Mouse (Mus musculus): Measurements from ENCODE around the gene Nup210l. TPM values are rescaled to one million over a fixed set of nuclear protein-coding genes. Genes with fewer than 3 reads are reported as not detected.
"Not testable (repeated sequence)": the region's sequence is repeated elsewhere in the genome, so short reads cannot be mapped to it uniquely, and the experiment has no call there.

Gene Nup210l
- polyA plus RNA-seq, 1 experiment = 0.56 TPM

- 86% methylated on average over 6 of the region's 6 CpGs for WGBS
- Histone ChIP-seq H3K27ac (ENCODE audit: insufficient read depth, low read length) (no peak overlapping the region), H3K4me3 (ENCODE audit: extremely low read depth, insufficient read depth, insufficient read length) (no peak overlapping the region), H3K36me3 (ENCODE audit: control insufficient read depth, insufficient read depth, low read length) (peaks cover 7% of the 10 kb centered on the region), H3K4me1 (ENCODE audit: control insufficient read depth, insufficient read depth, insufficient read length) (peaks cover 9% of the 10 kb centered on the region; the same call in 1 of the 2 replicates), H3K27me3 (ENCODE audit: control insufficient read depth, insufficient read depth, low read length) (no peaks in the 10 kb centered on the region)
- no peak for DNase-seq (ENCODE audit: low read depth in 1 of 2, low spot score in 2 of 2)
- TF ChIP-seq CTCF (IDR thresholded peaks at IDR 0.05; ENCODE audit: extremely low read depth, insufficient read depth, insufficient read length, insufficient replicate concordance) = no peak
- TF ChIP-seq POLR2A (IDR thresholded peaks at IDR 0.05; ENCODE audit: low read depth, low read length) = no peak
Measured at GRCm38 (mm10) chr3:90250791-90251190, 146.9 kb downstream of the Nup210l start.

GRCm38 (mm10) chr3:90251731-90252226 lies 147.8 kb downstream of the Nup210l start:
- H3K4me3 ChIP-seq (ENCODE audit: extremely low read depth, insufficient read depth, insufficient read length); H3K27ac ChIP-seq (ENCODE audit: insufficient read depth, low read length); H3K36me3 ChIP-seq (ENCODE audit: control insufficient read depth, insufficient read depth, low read length); DNase-seq (ENCODE audit: low read depth in 1 of 2, low spot score in 2 of 2); H3K27me3 ChIP-seq (ENCODE audit: control insufficient read depth, insufficient read depth, low read length): not testable (repeated sequence)
- peaks cover 11% of the 10 kb centered on the region; the same call in 1 of the 2 replicates for H3K4me1 ChIP-seq (ENCODE audit: control insufficient read depth, insufficient read depth, insufficient read length)
- 94% methylated on average over 9 of the region's 12 CpGs for WGBS

GRCm38 (mm10) chr3:90252659-90253058 lies 148.7 kb downstream of the Nup210l start:
- H3K4me1 ChIP-seq (ENCODE audit: control insufficient read depth, insufficient read depth, insufficient read length); DNase-seq (ENCODE audit: low read depth in 1 of 2, low spot score in 2 of 2); H3K27ac ChIP-seq (ENCODE audit: insufficient read depth, low read length); H3K4me3 ChIP-seq (ENCODE audit: extremely low read depth, insufficient read depth, insufficient read length); H3K27me3 ChIP-seq (ENCODE audit: control insufficient read depth, insufficient read depth, low read length): not testable (repeated sequence)
- H3K36me3 ChIP-seq (ENCODE audit: control insufficient read depth, insufficient read depth, low read length) = peaks cover 12% of the 10 kb centered on the region
- WGBS = 81% methylated on average over 2 of the region's 2 CpGs

DNA sequence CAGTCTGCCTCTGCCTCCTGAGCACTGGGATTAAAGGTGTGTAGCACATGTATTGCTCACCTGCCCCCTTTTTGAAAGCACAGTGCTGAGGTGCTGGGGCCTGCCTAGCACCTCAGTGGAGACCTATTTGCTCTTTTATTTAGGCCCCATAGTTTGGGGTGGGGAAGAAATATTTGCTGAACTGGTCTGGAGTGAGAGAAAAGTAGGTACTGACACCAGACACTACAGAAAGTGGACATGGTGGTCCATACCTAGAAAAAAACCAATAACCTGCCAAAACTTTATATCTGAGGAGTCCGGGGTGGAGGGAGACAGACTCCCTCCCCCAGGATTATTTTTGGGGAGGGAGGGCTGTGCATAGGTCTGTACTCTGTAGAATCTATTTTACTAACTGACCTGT lies 149.2 kb downstream of the Nup210l start:
- H3K27ac ChIP-seq (ENCODE audit: insufficient read depth, low read length); H3K4me1 ChIP-seq (ENCODE audit: control insufficient read depth, insufficient read depth, insufficient read length); H3K27me3 ChIP-seq (ENCODE audit: control insufficient read depth, insufficient read depth, low read length); H3K4me3 ChIP-seq (ENCODE audit: extremely low read depth, insufficient read depth, insufficient read length); DNase-seq (ENCODE audit: low read depth in 1 of 2, low spot score in 2 of 2): not testable (repeated sequence)
- WGBS = 65% methylated on average over 1 of the region's 1 CpGs
- peaks cover 15% of the 10 kb centered on the region for H3K36me3 ChIP-seq (ENCODE audit: control insufficient read depth, insufficient read depth, low read length)

GRCm38 (mm10) chr3:90253653-90254418 lies 149.9 kb downstream of the Nup210l start, which contains the start of gene Crtc2:
TSS of gene Crtc2 (plus strand) at chr3:90254163.
- peak within 1 kb of the TSS; percentile 87 for H3K4me3 ChIP-seq (ENCODE audit: extremely low read depth, insufficient read depth, insufficient read length)
- TF ChIP-seq CTCF (IDR thresholded peaks at IDR 0.05; ENCODE audit: extremely low read depth, insufficient read depth, insufficient read length, insufficient replicate concordance) = no peak
- TF ChIP-seq POLR2A (IDR thresholded peaks at IDR 0.05; ENCODE audit: low read depth, low read length) = peak; percentile 46; the same call in 1 of the 2 replicates
- DNase-seq (ENCODE audit: low read depth in 1 of 2, low spot score in 2 of 2) = peak; percentile 84 to 95
- peaks cover 19% of the 10 kb centered on the region for H3K36me3 ChIP-seq (ENCODE audit: control insufficient read depth, insufficient read depth, low read length)
- H3K27ac ChIP-seq (ENCODE audit: insufficient read depth, low read length) = peak within 1 kb of the TSS; percentile 92
- H3K27me3 ChIP-seq (ENCODE audit: control insufficient read depth, insufficient read depth, low read length) = no peaks in the 10 kb centered on the region
- WGBS = 2% methylated on average over 38 of the region's 40 CpGs
- H3K4me1 ChIP-seq (ENCODE audit: control insufficient read depth, insufficient read depth, insufficient read length) = peaks cover 6% of the 10 kb centered on the region; the same call in 1 of the 2 replicates

DNA sequence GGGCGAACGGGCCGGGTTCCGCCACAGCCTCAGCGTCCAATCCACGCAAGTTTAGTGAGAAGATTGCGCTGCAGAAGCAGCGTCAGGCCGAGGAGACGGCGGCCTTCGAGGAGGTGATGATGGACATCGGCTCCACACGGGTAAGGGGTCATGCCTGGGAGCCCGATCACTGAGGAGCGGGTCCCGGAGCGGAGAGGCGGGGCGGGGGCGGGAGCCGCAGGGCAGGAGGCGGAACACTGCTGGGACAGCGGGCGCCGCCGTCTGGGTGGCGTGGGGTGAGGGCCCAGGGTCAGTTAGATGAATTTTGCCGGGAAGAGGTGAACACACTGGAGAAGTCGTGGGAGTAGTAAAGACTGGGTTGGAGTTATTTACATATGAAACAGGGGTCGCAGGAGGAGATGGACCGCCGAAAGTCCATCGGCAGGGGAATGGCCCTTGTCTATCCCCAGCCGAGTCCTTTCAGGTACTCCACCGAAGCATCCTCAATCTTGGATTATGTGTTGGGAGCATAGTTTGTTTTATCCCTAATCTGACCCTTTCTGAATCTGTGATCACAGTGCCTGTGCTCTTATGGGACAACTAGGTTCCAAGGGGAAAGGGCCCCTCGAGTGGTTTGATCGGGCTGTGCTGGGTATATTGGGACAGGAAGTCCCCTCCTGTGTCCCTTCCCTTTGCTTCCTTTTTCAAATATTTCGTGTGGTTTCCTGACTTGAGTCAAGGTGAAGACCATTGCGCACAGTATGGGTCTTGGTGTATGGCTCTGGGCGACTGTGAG lies 150.7 kb downstream of the Nup210l start:
- Histone ChIP-seq H3K36me3 (ENCODE audit: control insufficient read depth, insufficient read depth, low read length) (peaks cover 26% of the 10 kb centered on the region), H3K4me3 (ENCODE audit: extremely low read depth, insufficient read depth, insufficient read length) (peak overlapping the region; percentile 87), H3K4me1 (ENCODE audit: control insufficient read depth, insufficient read depth, insufficient read length) (peaks cover 4% of the 10 kb centered on the region; the same call in 1 of the 2 replicates), H3K27ac (ENCODE audit: insufficient read depth, low read length) (peak overlapping the region; percentile 92), H3K27me3 (ENCODE audit: control insufficient read depth, insufficient read depth, low read length) (no peaks in the 10 kb centered on the region)
- TF ChIP-seq POLR2A (IDR thresholded peaks at IDR 0.05; ENCODE audit: low read depth, low read length) = no peak
- TF ChIP-seq CTCF (IDR thresholded peaks at IDR 0.05; ENCODE audit: extremely low read depth, insufficient read depth, insufficient read length, insufficient replicate concordance) = no peak
- no peak for DNase-seq (ENCODE audit: low read depth in 1 of 2, low spot score in 2 of 2)
- under 1% methylated on average over 41 of the region's 41 CpGs for WGBS

DNA sequence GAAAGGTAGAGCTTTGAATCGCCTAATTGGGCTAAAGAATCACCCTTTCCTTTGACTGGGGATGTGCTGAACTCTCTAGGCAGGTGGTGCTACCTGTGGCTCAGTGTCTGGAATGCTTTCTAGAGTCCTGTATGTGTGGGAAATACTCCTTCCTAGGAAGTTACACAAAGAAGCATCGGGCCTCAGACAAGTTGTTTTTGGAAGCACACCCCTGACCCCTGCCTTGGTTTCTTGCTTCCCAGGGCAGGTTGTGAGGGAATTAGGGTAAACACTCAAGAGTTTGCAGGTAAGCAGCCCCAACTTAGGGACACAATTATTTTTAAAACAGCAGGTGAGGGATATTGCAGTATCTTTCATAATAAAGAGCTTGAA lies 151.2 kb downstream of the Nup210l start:
- 4% methylated on average over 2 of the region's 2 CpGs for WGBS
- peaks cover 31% of the 10 kb centered on the region for H3K36me3 ChIP-seq (ENCODE audit: control insufficient read depth, insufficient read depth, low read length)
- DNase-seq (ENCODE audit: low read depth in 1 of 2, low spot score in 2 of 2) = no peak

More for the DNA sequence above, 151.2 kb downstream of the Nup210l start:
- peak overlapping the region; percentile 92; the same call in 1 of the 2 replicates for H3K27ac ChIP-seq (ENCODE audit: insufficient read depth, low read length)
- no peaks in the 10 kb centered on the region for H3K27me3 ChIP-seq (ENCODE audit: control insufficient read depth, insufficient read depth, low read length)
- peak overlapping the region; percentile 87 for H3K4me3 ChIP-seq (ENCODE audit: extremely low read depth, insufficient read depth, insufficient read length)
- TF ChIP-seq CTCF (IDR thresholded peaks at IDR 0.05; ENCODE audit: extremely low read depth, insufficient read depth, insufficient read length, insufficient replicate concordance) (no peak), POLR2A (IDR thresholded peaks at IDR 0.05; ENCODE audit: low read depth, low read length) (no peak)
- peaks cover 4% of the 10 kb centered on the region; the same call in 1 of the 2 replicates for H3K4me1 ChIP-seq (ENCODE audit: control insufficient read depth, insufficient read depth, insufficient read length)

All from spleen, adult 2 months (tissue).